Mouse (Mus musculus): ENCODE data around the gene Vps13a. TPM values are rescaled to one million over a fixed set of nuclear protein-coding genes. Genes with fewer than 3 reads are reported as not detected.

The Vps13a gene
- 25.7 and 27.1 TPM in 2 replicates for total RNA-seq (2012; rRNA removed)

DNA sequence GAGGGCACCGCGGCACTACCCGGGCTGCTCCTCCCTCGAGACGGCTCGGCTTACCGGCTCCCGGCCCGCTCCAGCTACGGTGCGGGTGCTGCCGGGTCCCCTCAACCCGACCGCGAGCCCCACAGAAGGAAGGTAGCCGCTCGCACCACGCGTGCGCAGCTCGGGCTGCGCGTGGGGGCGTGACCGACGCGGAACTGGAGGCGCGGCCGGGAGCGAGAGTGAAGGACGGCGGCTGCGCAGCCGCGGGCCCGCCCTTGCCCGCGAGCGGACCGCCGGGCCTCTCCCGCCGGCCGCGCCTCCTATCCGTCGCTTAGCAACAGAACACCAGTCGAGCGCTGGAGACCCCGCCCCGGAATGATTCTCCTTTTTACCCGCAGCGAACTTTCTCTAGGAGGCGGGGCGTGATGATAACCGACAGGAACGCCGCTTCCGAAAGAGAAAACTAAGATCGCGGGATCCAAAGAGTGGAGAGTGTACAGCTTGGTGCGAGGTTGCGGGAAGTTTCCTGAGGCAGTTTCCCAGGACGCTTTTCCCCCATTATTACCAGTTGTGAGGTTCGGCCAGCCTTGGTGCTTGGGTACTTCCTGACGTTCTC, at the start of gene Vps13a:
Vps13a (minus strand) TSS at position 144 of the 595 bp plus-strand sequence.
- peak; percentile 91 for DNase-seq (ENCODE audit: low read depth, low spot score)
- H3K9ac ChIP-seq (ENCODE audit: insufficient read depth, low read depth, low read length, poor library complexity, severe bottlenecking): peak within 1 kb of the TSS; percentile 92
- no peak within 1 kb of the TSS for H3K27ac ChIP-seq (ENCODE audit: insufficient read depth, low read depth, low read length, poor library complexity, severe bottlenecking)
- no peaks in the 10 kb centered on the region; a peak in 1 of 4 replicates for H3K4me1 ChIP-seq (ENCODE audit: control insufficient read depth in 2 of 2, insufficient read depth in 2 of 2, low read length in 2 of 2, poor library complexity in 1 of 2)
- no peaks in the 10 kb centered on the region for H3K36me3 ChIP-seq (ENCODE audit: control insufficient read depth, insufficient read depth, low read length, poor library complexity, severe bottlenecking)
- no peaks in the 10 kb centered on the region for H3K9me3 ChIP-seq (ENCODE audit: control insufficient read depth, insufficient read depth, low read depth, low read length)
- TF ChIP-seq MAFK (IDR thresholded peaks at IDR 0.05; ENCODE audit: insufficient read depth, low read depth, low read length) (no peak), ZNF384 (IDR thresholded peaks at IDR 0.05; ENCODE audit: low read depth, low read length) (no peak), ZC3H11A (IDR thresholded peaks at IDR 0.05; ENCODE audit: borderline replicate concordance, low read depth, low read length) (no peak), CHD2 (IDR thresholded peaks at IDR 0.05; ENCODE audit: low read depth, low read length) (peak; percentile 36; the same call in 1 of the 2 replicates), HCFC1 (IDR thresholded peaks at IDR 0.05; ENCODE audit: borderline replicate concordance, insufficient read depth, low read length) (0 out of 2 replicates have a peak, but pooled peaks have one; percentile 45)
- H3K4me3 ChIP-seq (ENCODE audit: insufficient read depth in 1 of 2, low read depth in 1 of 2, low read length in 2 of 2, poor library complexity in 1 of 2, severe bottlenecking in 1 of 2): peak within 1 kb of the TSS; percentile 85 to 92
- in situ Hi-C loops (cut with MboI; ENCODE audit: low sequenced_read_pairs in 2 of 2, unreplicated experiment in 2 of 2): no loop called here

DNA sequence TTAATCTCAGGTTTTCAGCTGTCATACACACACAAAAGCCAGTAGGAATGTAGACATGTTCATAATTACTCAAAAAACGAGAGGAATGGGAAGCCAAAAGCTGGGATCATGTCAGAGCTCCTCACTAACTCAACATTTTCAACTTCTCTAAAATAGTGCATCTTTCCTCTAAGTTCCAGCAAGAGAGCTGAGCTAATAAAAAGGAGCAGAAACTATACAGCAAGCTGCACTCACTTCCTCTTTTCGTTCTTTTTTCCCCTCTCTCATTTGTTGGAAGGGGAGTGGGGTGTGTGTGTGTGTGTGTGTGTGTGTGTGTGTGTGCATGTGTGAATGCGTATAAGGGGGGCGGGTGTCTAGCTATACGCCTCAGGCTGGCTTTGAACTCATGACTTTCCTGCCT, 46.9 kb upstream of the Vps13a start:
- no peaks in the 10 kb centered on the region for H3K4me1 ChIP-seq (ENCODE audit: control insufficient read depth in 2 of 2, insufficient read depth in 2 of 2, low read length in 2 of 2, poor library complexity in 1 of 2)
- H3K36me3 ChIP-seq (ENCODE audit: control insufficient read depth, insufficient read depth, low read length, poor library complexity, severe bottlenecking): no peaks in the 10 kb centered on the region
- no peak overlapping the region for H3K9ac ChIP-seq (ENCODE audit: insufficient read depth, low read depth, low read length, poor library complexity, severe bottlenecking)
- H3K4me3 ChIP-seq (ENCODE audit: insufficient read depth in 1 of 2, low read depth in 1 of 2, low read length in 2 of 2, poor library complexity in 1 of 2, severe bottlenecking in 1 of 2): no peak overlapping the region
- no peaks in the 10 kb centered on the region for H3K9me3 ChIP-seq (ENCODE audit: control insufficient read depth, insufficient read depth, low read depth, low read length)
- no peak for TF ChIP-seq HCFC1 (IDR thresholded peaks at IDR 0.05; ENCODE audit: borderline replicate concordance, insufficient read depth, low read length)
- no peak for TF ChIP-seq ZNF384 (IDR thresholded peaks at IDR 0.05; ENCODE audit: low read depth, low read length)
- TF ChIP-seq CHD2 (IDR thresholded peaks at IDR 0.05; ENCODE audit: low read depth, low read length): no peak
- H3K27ac ChIP-seq (ENCODE audit: insufficient read depth, low read depth, low read length, poor library complexity, severe bottlenecking): no peak overlapping the region
- in situ Hi-C loops (cut with MboI; ENCODE audit: low sequenced_read_pairs in 2 of 2, unreplicated experiment in 2 of 2): no loop called here
- no peak for DNase-seq (ENCODE audit: low read depth, low spot score)

DNA sequence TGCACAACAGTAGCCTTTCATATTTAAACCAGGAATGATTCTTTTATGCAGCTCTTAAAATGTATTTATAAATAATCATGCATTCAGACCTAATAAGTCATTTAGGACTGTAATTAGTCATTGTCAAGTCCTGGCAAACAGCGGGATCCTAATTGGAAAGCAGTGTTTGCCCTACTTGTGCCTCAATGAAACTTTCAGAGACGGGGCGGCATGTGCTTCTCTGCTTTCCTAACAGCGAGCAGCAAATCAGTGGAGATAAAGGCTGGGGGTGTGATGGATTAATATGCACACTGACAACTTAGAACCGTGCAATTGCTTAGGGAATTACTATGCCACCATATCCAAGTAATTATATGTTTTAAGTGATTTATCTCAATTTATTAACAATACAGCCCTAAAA, 44.5 kb upstream of the Vps13a start:
- no peak for TF ChIP-seq HCFC1 (IDR thresholded peaks at IDR 0.05; ENCODE audit: borderline replicate concordance, insufficient read depth, low read length)
- no peak for TF ChIP-seq ZNF384 (IDR thresholded peaks at IDR 0.05; ENCODE audit: low read depth, low read length)
- TF ChIP-seq CHD2 (IDR thresholded peaks at IDR 0.05; ENCODE audit: low read depth, low read length): no peak
- TF ChIP-seq MAFK (IDR thresholded peaks at IDR 0.05; ENCODE audit: insufficient read depth, low read depth, low read length): no peak
- TF ChIP-seq ZC3H11A (IDR thresholded peaks at IDR 0.05; ENCODE audit: borderline replicate concordance, low read depth, low read length): no peak
- in situ Hi-C loops (cut with MboI; ENCODE audit: low sequenced_read_pairs in 2 of 2, unreplicated experiment in 2 of 2): no loop called here
- no peaks in the 10 kb centered on the region for H3K4me1 ChIP-seq (ENCODE audit: control insufficient read depth in 2 of 2, insufficient read depth in 2 of 2, low read length in 2 of 2, poor library complexity in 1 of 2)
- no peak overlapping the region for H3K27ac ChIP-seq (ENCODE audit: insufficient read depth, low read depth, low read length, poor library complexity, severe bottlenecking)
- H3K36me3 ChIP-seq (ENCODE audit: control insufficient read depth, insufficient read depth, low read length, poor library complexity, severe bottlenecking): no peaks in the 10 kb centered on the region
- no peak overlapping the region for H3K9ac ChIP-seq (ENCODE audit: insufficient read depth, low read depth, low read length, poor library complexity, severe bottlenecking)
- DNase-seq (ENCODE audit: low read depth, low spot score): no peak
- H3K9me3 ChIP-seq (ENCODE audit: control insufficient read depth, insufficient read depth, low read depth, low read length): no peaks in the 10 kb centered on the region
- H3K4me3 ChIP-seq (ENCODE audit: insufficient read depth in 1 of 2, low read depth in 1 of 2, low read length in 2 of 2, poor library complexity in 1 of 2, severe bottlenecking in 1 of 2): no peak overlapping the region

DNA sequence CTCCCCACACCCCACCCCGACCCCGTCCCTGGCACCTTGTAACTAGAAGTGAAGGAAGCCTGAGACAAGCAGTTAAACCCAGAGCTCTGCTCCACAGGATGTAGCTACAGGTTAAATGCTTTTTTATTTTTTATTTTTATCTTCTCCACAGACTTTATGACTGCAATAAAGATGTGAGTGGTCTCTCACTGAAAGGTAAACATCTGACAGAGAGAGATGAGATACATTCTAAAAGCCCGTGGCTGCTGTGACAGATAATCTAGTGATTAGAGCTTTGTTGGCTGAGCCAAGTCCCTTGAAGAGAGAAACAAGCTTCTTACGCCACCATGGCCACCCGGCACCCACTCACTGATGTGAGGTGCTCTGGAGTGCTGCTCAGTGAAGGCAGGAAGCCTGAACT, 34.1 kb upstream of the Vps13a start:
- Histone ChIP-seq H3K9me3 (ENCODE audit: control insufficient read depth, insufficient read depth, low read depth, low read length) (no peaks in the 10 kb centered on the region), H3K9ac (ENCODE audit: insufficient read depth, low read depth, low read length, poor library complexity, severe bottlenecking) (no peak overlapping the region), H3K27ac (ENCODE audit: insufficient read depth, low read depth, low read length, poor library complexity, severe bottlenecking) (no peak overlapping the region), H3K36me3 (ENCODE audit: control insufficient read depth, insufficient read depth, low read length, poor library complexity, severe bottlenecking) (no peaks in the 10 kb centered on the region), H3K4me3 (ENCODE audit: insufficient read depth in 1 of 2, low read depth in 1 of 2, low read length in 2 of 2, poor library complexity in 1 of 2, severe bottlenecking in 1 of 2) (no peak overlapping the region), H3K4me1 (ENCODE audit: control insufficient read depth in 2 of 2, insufficient read depth in 2 of 2, low read length in 2 of 2, poor library complexity in 1 of 2) (no peaks in the 10 kb centered on the region)
- in situ Hi-C loops (cut with MboI; ENCODE audit: low sequenced_read_pairs in 2 of 2, unreplicated experiment in 2 of 2): no loop called here
- no peak for TF ChIP-seq MAFK (IDR thresholded peaks at IDR 0.05; ENCODE audit: insufficient read depth, low read depth, low read length)
- TF ChIP-seq ZNF384 (IDR thresholded peaks at IDR 0.05; ENCODE audit: low read depth, low read length): no peak
- no peak for TF ChIP-seq HCFC1 (IDR thresholded peaks at IDR 0.05; ENCODE audit: borderline replicate concordance, insufficient read depth, low read length)
- no peak for TF ChIP-seq ZC3H11A (IDR thresholded peaks at IDR 0.05; ENCODE audit: borderline replicate concordance, low read depth, low read length)
- TF ChIP-seq CHD2 (IDR thresholded peaks at IDR 0.05; ENCODE audit: low read depth, low read length): no peak
- DNase-seq (ENCODE audit: low read depth, low spot score): no peak

DNA sequence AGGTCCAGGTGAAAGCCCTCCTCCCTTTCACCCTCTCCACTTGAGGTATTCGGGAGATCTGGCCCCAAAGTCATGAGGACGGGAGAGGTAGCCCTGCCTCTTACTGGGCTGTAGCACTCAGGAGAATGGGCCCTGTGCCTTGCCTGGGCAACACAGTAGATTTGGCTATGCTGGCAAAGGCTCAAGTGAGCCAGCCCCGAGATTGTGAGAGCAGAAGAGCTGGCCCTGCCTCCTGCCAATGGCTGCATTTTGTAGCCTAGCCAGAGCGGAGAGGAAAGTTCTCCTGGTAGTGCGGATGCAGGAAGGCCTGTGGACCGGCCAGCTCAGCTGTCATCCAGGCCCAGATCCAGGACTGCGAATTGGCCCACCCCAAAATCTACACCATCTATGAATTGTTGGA, 32.6 kb upstream of the Vps13a start:
- Histone ChIP-seq H3K9me3 (ENCODE audit: control insufficient read depth, insufficient read depth, low read depth, low read length) (no peaks in the 10 kb centered on the region), H3K4me1 (ENCODE audit: control insufficient read depth in 2 of 2, insufficient read depth in 2 of 2, low read length in 2 of 2, poor library complexity in 1 of 2) (no peaks in the 10 kb centered on the region), H3K9ac (ENCODE audit: insufficient read depth, low read depth, low read length, poor library complexity, severe bottlenecking) (no peak overlapping the region), H3K4me3 (ENCODE audit: insufficient read depth in 1 of 2, low read depth in 1 of 2, low read length in 2 of 2, poor library complexity in 1 of 2, severe bottlenecking in 1 of 2) (no peak overlapping the region), H3K36me3 (ENCODE audit: control insufficient read depth, insufficient read depth, low read length, poor library complexity, severe bottlenecking) (no peaks in the 10 kb centered on the region), H3K27ac (ENCODE audit: insufficient read depth, low read depth, low read length, poor library complexity, severe bottlenecking) (no peak overlapping the region)
- in situ Hi-C loops (cut with MboI; ENCODE audit: low sequenced_read_pairs in 2 of 2, unreplicated experiment in 2 of 2): no loop called here
- no peak for DNase-seq (ENCODE audit: low read depth, low spot score)
- TF ChIP-seq ZNF384 (IDR thresholded peaks at IDR 0.05; ENCODE audit: low read depth, low read length) (no peak), HCFC1 (IDR thresholded peaks at IDR 0.05; ENCODE audit: borderline replicate concordance, insufficient read depth, low read length) (no peak), CHD2 (IDR thresholded peaks at IDR 0.05; ENCODE audit: low read depth, low read length) (no peak), ZC3H11A (IDR thresholded peaks at IDR 0.05; ENCODE audit: borderline replicate concordance, low read depth, low read length) (no peak), MAFK (IDR thresholded peaks at IDR 0.05; ENCODE audit: insufficient read depth, low read depth, low read length) (no peak)

Data from ES-E14 (cell line).